Mouse (Mus musculus) limb, embryonic 13.5 days (tissue): ENCODE results near the gene Icmt. TPM values are rescaled to one million over a fixed set of nuclear protein-coding genes. Genes with fewer than 3 reads are reported as not detected.

Source experiments
- ATAC-seq: fragments of 200-750 bp; cut with Nextera tagmentation; 2 replicates; pipeline ENCODE4 v1.8.0; 2017; ENCODE audit warnings: low read depth, moderate number of reproducible peaks, moderate TSS enrichment; ENCODE audit not compliant: low FRiP score
- H3K27ac ChIP-seq: fragments of 300-500 bp; sonication (generic); 2 replicates; pipeline ENCODE4 v1.5.1; 2015; ENCODE audit warnings: inconsistent platforms, mild to moderate bottlenecking, moderate library complexity
- H3K27me3 ChIP-seq: fragments of 300-500 bp; sonication (generic); 2 replicates; pipeline ENCODE4 v1.6.1; 2015; ENCODE audit warnings: mild to moderate bottlenecking, inconsistent platforms
- H3K36me3 ChIP-seq: fragments of 300-500 bp; sonication (generic); 2 replicates; pipeline ENCODE4 v1.6.1; 2015; ENCODE audit warnings: inconsistent platforms, mild to moderate bottlenecking, moderate library complexity
- H3K4me1 ChIP-seq: fragments of 300-500 bp; sonication (generic); 2 replicates; pipeline ENCODE4 v1.6.1; 2015; ENCODE audit warnings: inconsistent platforms
- H3K4me2 ChIP-seq: fragments of 300-500 bp; sonication (generic); replicated peaks from 2 replicates; pipeline ENCODE4 v1.6.1; 2015; ENCODE audit warnings: inconsistent platforms, mild to moderate bottlenecking, moderate library complexity
- H3K4me3 ChIP-seq: fragments of 300-500 bp; sonication (generic); 2 replicates; pipeline ENCODE4 v1.5.1; 2015; ENCODE audit warnings: moderate library complexity, mild to moderate bottlenecking, inconsistent platforms
- H3K9ac ChIP-seq: fragments of 300-500 bp; sonication (generic); 2 replicates; pipeline ENCODE4 v1.6.1; 2015; ENCODE audit warnings: mild to moderate bottlenecking, inconsistent platforms
- H3K9me3 ChIP-seq: fragments of 300-500 bp; sonication (generic); 2 replicates; pipeline ENCODE4 v1.6.1; 2016; ENCODE audit warnings: inconsistent platforms
- WGBS: fragments of 180-500 bp; shearing (Covaris S2); methylation state at CpG from one replicate; pipeline ENCODE4 v1.1.7; 2015; 5-methylcytosine and 5-hydroxymethylcytosine counted together
- polyA plus RNA-seq: library from polyadenylated mRNA; unstranded; fragments of >200 nt; fragmentation: Nextera tagmentation; extraction: Ambion mirVana; gene quantifications from 2 replicates; pipeline ENCODE4 v1.2.1, GENCODE M21; 2015

Icmt gene
- polyA plus RNA-seq, 1 experiment from 2014 or later, result 27.0 TPM

- no peaks in the 10 kb centered on the region; the same call in 1 of the 2 replicates for H3K4me1 ChIP-seq
- no peaks in the 10 kb centered on the region for H3K36me3 ChIP-seq
- no peak overlapping the region for H3K27ac ChIP-seq
- H3K27me3 ChIP-seq, result peaks cover 79% of the 10 kb centered on the region
- H3K9me3 ChIP-seq, result no peaks in the 10 kb centered on the region
- H3K4me2 ChIP-seq, result no peak overlapping the region
- WGBS, result 9% methylated on average over 16 of the region's 17 CpGs
- no peak overlapping the region for H3K9ac ChIP-seq
- H3K4me3 ChIP-seq, result no peak overlapping the region
- no peak for ATAC-seq
Observed at GRCm38 (mm10) chr4:152349837-152350381, 52.9 kb downstream of the Icmt start.

DNA sequence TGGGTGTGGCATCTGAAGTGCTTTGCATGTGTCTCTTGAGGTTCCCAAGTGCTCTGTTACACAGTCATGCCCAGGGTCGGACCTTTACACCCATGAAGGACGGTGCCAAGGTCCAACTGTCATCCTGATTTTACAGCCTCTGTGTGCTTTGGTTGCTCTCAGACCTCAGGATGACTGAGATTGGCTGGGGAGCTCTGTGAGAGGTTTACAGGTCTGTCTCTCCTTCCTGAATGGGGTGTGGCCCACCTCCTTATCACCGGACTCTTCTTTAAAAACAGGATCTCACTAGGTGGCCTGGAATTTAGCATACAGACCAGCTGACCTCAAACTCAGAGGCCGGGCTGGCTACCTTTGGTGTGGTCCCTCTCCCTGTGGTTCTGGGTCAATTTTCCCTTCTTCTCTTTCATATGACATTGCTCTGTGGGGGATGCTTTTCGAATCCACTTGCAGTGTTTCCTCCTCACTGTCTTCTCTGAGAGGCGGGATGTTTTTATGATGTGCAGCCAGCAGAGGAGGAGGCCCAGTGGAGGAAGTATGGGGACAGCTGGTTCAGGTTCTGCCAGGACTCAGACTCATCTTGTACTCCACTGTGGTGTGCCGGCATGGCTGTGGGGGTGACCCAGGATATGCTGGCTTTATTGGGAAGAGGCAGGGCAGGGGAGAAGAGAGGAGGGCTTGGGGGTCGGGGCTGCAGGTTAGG lies 53.8 kb downstream of the Icmt start:
- no peak overlapping the region for H3K9ac ChIP-seq
- no peak overlapping the region for H3K4me2 ChIP-seq
- ATAC-seq, result no peak
- H3K4me3 ChIP-seq, result no peak overlapping the region
- no peak overlapping the region for H3K27ac ChIP-seq
- 36% methylated on average over 8 of the region's 8 CpGs for WGBS
- H3K27me3 ChIP-seq, result peaks cover 73% of the 10 kb centered on the region
- H3K36me3 ChIP-seq, result no peaks in the 10 kb centered on the region
- no peaks in the 10 kb centered on the region for H3K9me3 ChIP-seq
- no peaks in the 10 kb centered on the region; the same call in 1 of the 2 replicates for H3K4me1 ChIP-seq

DNA sequence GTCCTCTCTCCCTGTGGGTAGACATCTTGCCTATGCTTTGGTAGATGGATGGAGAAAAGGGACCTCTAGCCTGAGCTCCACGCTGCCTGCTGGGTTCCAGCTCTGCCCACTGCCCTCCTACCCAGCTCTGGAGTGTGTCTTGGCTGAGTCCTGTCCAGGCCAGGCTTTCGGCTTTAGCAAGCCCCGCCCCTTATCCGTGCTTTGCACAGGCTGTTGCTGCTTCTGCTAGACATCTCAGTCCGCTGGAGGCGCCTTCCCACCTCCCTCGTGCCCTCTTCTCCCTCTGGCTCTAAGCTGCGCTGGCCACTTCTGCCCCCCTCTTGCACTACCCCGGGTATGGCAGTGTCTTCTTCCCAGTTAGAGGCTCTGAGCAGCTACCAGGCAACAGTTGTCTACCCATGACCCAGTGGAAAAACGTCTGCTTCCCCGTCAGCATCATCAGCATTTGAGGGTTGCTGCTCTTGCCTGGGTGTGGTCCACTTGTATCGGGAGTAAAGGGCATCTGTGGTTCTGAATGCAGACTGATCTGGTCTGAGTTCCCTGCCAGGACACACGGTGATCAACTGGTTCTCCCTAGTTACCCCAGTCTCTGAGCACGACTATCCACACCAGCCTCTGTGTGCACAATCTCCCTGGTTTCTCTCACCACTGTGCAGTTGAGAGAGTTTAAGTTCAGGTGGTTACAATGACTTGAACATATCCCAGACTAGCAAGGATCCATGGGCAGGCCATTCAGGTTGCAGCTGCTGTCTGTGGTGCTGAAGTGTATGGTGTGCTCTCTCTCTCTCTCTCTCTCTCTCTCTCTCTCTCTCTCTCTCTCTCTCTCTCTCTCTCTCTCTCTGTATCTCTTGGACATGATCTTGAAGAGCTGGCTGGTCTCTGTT lies 54.6 kb downstream of the Icmt start:
- Histone ChIP-seq H3K27ac (no peak overlapping the region), H3K4me2 (no peak overlapping the region), H3K36me3 (no peaks in the 10 kb centered on the region), H3K4me1 (no peaks in the 10 kb centered on the region; the same call in 1 of the 2 replicates), H3K9me3 (no peaks in the 10 kb centered on the region), H3K4me3 (no peak overlapping the region), H3K9ac (no peak overlapping the region), H3K27me3 (peaks cover 68% of the 10 kb centered on the region)
- no peak for ATAC-seq
- WGBS, result 18% methylated on average over 14 of the region's 14 CpGs

GRCm38 (mm10) chr4:152353886-152354637 lies 57.0 kb downstream of the Icmt start:
- Histone ChIP-seq H3K4me3 (no peak overlapping the region), H3K9ac (no peak overlapping the region), H3K4me1 (no peaks in the 10 kb centered on the region; the same call in 1 of the 2 replicates), H3K27me3 (peaks cover 50% of the 10 kb centered on the region), H3K36me3 (no peaks in the 10 kb centered on the region), H3K9me3 (no peaks in the 10 kb centered on the region), H3K4me2 (no peak overlapping the region), H3K27ac (no peak overlapping the region)
- ATAC-seq, result no peak
- WGBS, result 74% methylated on average over 14 of the region's 14 CpGs

GRCm38 (mm10) chr4:152355672-152356071 lies 58.6 kb downstream of the Icmt start:
- Histone ChIP-seq H3K4me2 (no peak overlapping the region), H3K4me1 (peaks cover 3% of the 10 kb centered on the region; the same call in 1 of the 2 replicates), H3K4me3 (no peak overlapping the region), H3K36me3 (no peaks in the 10 kb centered on the region), H3K27me3 (peaks cover 50% of the 10 kb centered on the region), H3K9me3 (no peaks in the 10 kb centered on the region), H3K9ac (no peak overlapping the region), H3K27ac (no peak overlapping the region)
- no peak for ATAC-seq
- 76% methylated on average over 7 of the region's 7 CpGs for WGBS

Other genes starting within 250 kb of the Icmt start
- gene Plekhg5, start 224.7 kb upstream of the Icmt start, polyA plus RNA-seq, result 17.3 TPM in 2 replicates
- gene Tnfrsf25, start 181.3 kb upstream of the Icmt start, polyA plus RNA-seq, result 0.86 and 1.9 TPM in 2 replicates
- 0.88 and 1.5 TPM in 2 replicates for gene Espn, start 144.9 kb upstream of the Icmt start, polyA plus RNA-seq
- gene Hes2, start 138.4 kb upstream of the Icmt start, polyA plus RNA-seq, result not detected in 2 replicates
- 49.0 and 53.2 TPM in 2 replicates for gene Acot7, start 119.1 kb upstream of the Icmt start, polyA plus RNA-seq
- 9.8 and 10.6 TPM in 2 replicates for gene Gpr153, start 23.0 kb upstream of the Icmt start, polyA plus RNA-seq
- not detected in 2 replicates for gene Hes3, start 5.6 kb upstream of the Icmt start, polyA plus RNA-seq
- 0.32 and 0.34 TPM in 2 replicates for gene Rnf207, start 21.8 kb downstream of the Icmt start, polyA plus RNA-seq
- gene Rpl22, start 28.5 kb downstream of the Icmt start, polyA plus RNA-seq, result 371 and 395 TPM in 2 replicates
- 0.34 and 0.40 TPM in 2 replicates for gene Chd5, start 41.4 kb downstream of the Icmt start, polyA plus RNA-seq
- gene Nphp4, start 179.5 kb downstream of the Icmt start, polyA plus RNA-seq, result 2.4 and 3.2 TPM in 2 replicates
- gene Kcnab2, start 180.6 kb downstream of the Icmt start, polyA plus RNA-seq, result 8.7 and 9.7 TPM in 2 replicates